Mouse (Mus musculus): ENCODE results near the gene U2af2.

U2af2 gene

DNA sequence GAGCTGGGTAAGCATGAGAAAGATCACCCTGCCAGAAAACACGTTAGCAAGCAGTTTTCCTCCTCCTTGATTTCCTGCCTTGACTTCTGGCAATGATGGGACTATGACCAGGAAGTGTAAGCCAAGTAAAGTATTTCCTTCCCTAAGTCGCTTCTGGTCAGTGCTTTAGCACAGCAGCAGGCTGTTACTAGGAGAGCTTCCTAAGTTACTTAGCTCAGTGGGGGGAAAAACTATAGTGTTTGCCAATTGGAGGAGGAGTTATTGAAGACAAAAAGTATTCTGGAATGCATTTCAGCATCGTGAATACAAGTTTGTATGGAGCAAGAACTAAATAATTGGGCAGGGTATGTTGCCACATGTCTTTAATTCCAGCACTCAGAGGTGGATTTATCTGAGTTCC, 50.8 kb downstream of the U2af2 start:
- DNase-seq (ENCODE audit: low spot score in 2 of 2) = no peak

DNA sequence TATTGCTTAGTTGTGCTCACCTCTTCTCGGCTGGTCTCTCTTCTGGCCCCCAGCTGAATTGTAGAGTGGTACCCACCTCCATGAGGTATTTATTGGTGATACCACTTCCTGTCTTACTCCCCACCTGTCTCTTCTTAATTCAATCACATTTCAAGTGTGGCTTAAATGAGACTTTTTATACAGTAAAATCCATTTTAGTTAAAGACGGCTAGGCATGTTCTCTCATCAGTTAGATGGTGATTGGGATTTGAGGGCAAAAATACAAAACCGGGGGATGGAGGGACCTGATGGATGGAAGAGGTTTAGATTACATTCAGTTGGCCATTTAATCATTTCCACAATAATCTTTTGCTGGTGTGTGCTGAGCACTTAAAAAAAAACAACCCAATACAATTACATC, 54.9 kb downstream of the U2af2 start, which contains the start of gene Rfpl4:
Rfpl4 (minus strand) TSS at position 101 of the 400 bp plus-strand sequence.
- DNase-seq (ENCODE audit: low spot score in 2 of 2) = no peak

DNA sequence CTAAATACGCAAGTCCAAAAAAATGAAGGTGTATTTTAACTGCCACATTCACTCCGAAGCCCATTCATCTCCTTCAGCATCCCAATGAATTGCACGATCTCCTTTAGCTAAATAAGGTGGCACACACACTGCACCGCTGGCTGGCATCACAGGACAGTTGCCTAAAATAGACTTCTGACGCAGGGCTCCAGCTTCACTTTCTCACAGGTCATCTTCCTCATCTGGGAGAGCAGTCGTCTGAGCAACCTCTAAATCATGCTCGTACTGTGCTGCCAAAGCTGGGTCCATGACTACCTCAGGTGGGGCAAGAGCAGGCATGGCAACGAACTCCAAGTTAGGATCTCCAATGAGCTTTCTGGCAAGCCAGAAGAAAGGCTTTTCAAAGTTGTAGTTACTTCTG, 63.1 kb downstream of the U2af2 start:
- DNase-seq (ENCODE audit: low spot score in 2 of 2) = peak in 1 of 2 experiments; percentile 42

DNA sequence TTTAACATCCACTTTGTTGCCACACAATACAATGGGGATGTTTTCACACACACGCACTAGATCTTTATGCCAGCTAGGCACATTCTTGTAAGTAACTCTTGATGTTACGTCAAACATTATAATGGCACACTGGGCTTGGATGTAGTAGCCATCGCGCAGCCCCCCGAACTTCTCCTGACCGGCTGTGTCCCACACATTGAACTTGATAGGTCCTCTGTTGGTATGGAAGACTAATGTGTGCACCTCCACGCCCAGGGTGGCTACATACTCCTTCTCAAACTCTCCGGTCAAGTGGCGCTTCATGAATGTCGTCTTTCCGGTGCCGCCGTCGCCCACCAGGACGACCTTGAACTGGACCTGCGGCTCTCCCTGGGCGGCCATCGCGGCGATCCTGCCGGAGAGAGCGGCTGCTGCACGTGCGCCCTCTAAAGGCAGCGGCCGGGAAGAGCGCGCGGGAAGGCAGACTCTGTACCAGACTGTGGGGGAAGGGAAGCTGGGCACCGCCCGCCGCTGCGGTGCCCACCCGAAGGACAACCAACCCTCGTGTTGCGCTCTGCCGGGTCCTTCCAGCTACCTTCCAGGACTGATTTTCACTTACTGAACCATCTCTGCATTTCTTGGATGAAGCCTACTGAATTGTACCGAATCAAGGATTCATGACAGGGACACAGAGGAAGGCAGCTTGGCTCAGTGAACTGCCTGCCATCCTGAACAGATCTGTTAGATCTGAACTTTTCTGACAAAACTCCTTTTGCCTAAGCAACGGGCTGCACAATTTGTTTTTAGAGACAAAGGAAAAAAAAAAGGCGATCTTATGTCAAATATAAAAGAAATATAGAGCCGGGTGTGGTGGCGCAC, 63.8 kb downstream of the U2af2 start, which contains the start of gene Rasl2-9:
Rasl2-9 (minus strand) TSS at position 402 of the 858 bp plus-strand sequence.
- peak; percentile 63 to 71 for DNase-seq (ENCODE audit: low spot score in 2 of 2)

Data from heart, adult 9 months (tissue).